Comparison of ENCODE assay signal across 7 mouse cellular contexts in genomic region chr17:29339170-29339768, GRCm38 (mm10). TPM values are rescaled to one million over a fixed set of nuclear protein-coding genes. Genes with fewer than 3 reads are reported as not detected.
A peak's percentile ranks its signal among the peaks of the same experiment; 100 is the strongest.
DNase-seq lines count a peak whose midpoint lies in the region; ATAC-seq and TF ChIP-seq lines count a peak whose summit lies in the region.

No protein-coding gene starts in this region.

- DNase-seq in lung, adult 2 months: peak; percentile 5
- DNase-seq in lung, adult 18-20 months: no peak
- DNase-seq in frontal cortex, postnatal 10 days (ENCODE audit: low spot score in 2 of 2): no peak

- no peaks in the 10 kb centered on the region for H3K27me3 ChIP-seq in forebrain, embryonic 16.5 days (replicated peaks; ENCODE audit: control insufficient read depth, insufficient read depth, low read length)
- no peaks in the 10 kb centered on the region for H3K27me3 ChIP-seq in intestine, postnatal 0 days (replicated peaks; ENCODE audit: control insufficient read depth, insufficient read depth, low read length)
- no peaks in the 10 kb centered on the region for H3K27me3 ChIP-seq in midbrain, embryonic 16.5 days (ENCODE audit: control insufficient read depth, insufficient read depth, low read depth, low read length)

- H3K36me3 ChIP-seq in forebrain, embryonic 16.5 days (ENCODE audit: control insufficient read depth, insufficient read depth): peaks cover 36% of the 10 kb centered on the region
- peaks cover 70% of the 10 kb centered on the region for H3K36me3 ChIP-seq in intestine, postnatal 0 days (ENCODE audit: control insufficient read depth, insufficient read depth)
- peaks cover 54% of the 10 kb centered on the region for H3K36me3 ChIP-seq in midbrain, embryonic 16.5 days (ENCODE audit: control insufficient read depth, insufficient read depth, low read length)

- no peaks in the 10 kb centered on the region for H3K9me3 ChIP-seq in forebrain, embryonic 16.5 days (ENCODE audit: control insufficient read depth, low read length)
- no peaks in the 10 kb centered on the region for H3K9me3 ChIP-seq in intestine, postnatal 0 days (ENCODE audit: control insufficient read depth)
- no peaks in the 10 kb centered on the region for H3K9me3 ChIP-seq in midbrain, embryonic 16.5 days (replicated peaks; ENCODE audit: control insufficient read depth, low read length, poor library complexity, severe bottlenecking)

- H3K4me1 ChIP-seq in lung, adult 2 months (ENCODE audit: control insufficient read depth, insufficient read depth, low read length): peaks cover 18% of the 10 kb centered on the region
- H3K4me1 ChIP-seq in forebrain, embryonic 16.5 days (replicated peaks; ENCODE audit: control insufficient read depth, insufficient read depth, low read length): peaks cover 44% of the 10 kb centered on the region
- 0 out of 2 replicates have a peak, but pooled peaks cover 5% of the 10 kb centered on the region for H3K4me1 ChIP-seq in intestine, postnatal 0 days (replicated peaks; ENCODE audit: control insufficient read depth, insufficient read depth, low read length)
- peaks cover 19% of the 10 kb centered on the region for H3K4me1 ChIP-seq in midbrain, embryonic 16.5 days (ENCODE audit: control insufficient read depth, insufficient read depth, low read length)

- peak overlapping the region; percentile 74 for H3K27ac ChIP-seq in forebrain, embryonic 16.5 days (ENCODE audit: low read length)
- peak overlapping the region; percentile 35; the same call in 1 of the 2 replicates for H3K27ac ChIP-seq in intestine, postnatal 0 days (ENCODE audit: low read depth, low read length)
- H3K27ac ChIP-seq in midbrain, embryonic 16.5 days (ENCODE audit: low read length): peak overlapping the region; percentile 35

- H3K4me2 ChIP-seq in forebrain, embryonic 16.5 days (ENCODE audit: low read length): no peak overlapping the region
- no peak overlapping the region for H3K4me2 ChIP-seq in intestine, postnatal 0 days (replicated peaks; ENCODE audit: low read depth)
- no peak overlapping the region for H3K4me2 ChIP-seq in midbrain, embryonic 16.5 days (ENCODE audit: low read length)

- WGBS in lung, adult 2 months: 43% methylated on average over 11 of the region's 11 CpGs
- WGBS in forebrain, embryonic 16.5 days: 70% methylated on average over 11 of the region's 11 CpGs
- WGBS in intestine, postnatal 0 days: 80% methylated on average over 11 of the region's 11 CpGs
- WGBS in midbrain, embryonic 16.5 days: 76% methylated on average over 11 of the region's 11 CpGs

- no peak for TF ChIP-seq CTCF in lung, adult 2 months (IDR thresholded peaks at IDR 0.05; ENCODE audit: insufficient read depth, low read length)
- no peak for TF ChIP-seq CTCF in intestine, postnatal 0 days (IDR thresholded peaks at IDR 0.05; ENCODE audit: low read depth)

- ATAC-seq in forebrain, embryonic 16.5 days: no peak; the same call in 1 of the 2 replicates
- no peak for ATAC-seq in intestine, postnatal 0 days
- no peak for ATAC-seq in midbrain, embryonic 16.5 days
- no peak for ATAC-seq in frontal cortex, adult (ENCODE audit: low TSS enrichment)

- no peak for TF ChIP-seq POLR2A in lung, adult 2 months (IDR thresholded peaks at IDR 0.05; ENCODE audit: borderline replicate concordance, extremely low read depth, low read depth, low read length)

- H3K9ac ChIP-seq in forebrain, embryonic 16.5 days (replicated peaks; ENCODE audit: low read depth, low read length): no peak overlapping the region; the same call in 1 of the 2 replicates
- no peak overlapping the region for H3K9ac ChIP-seq in intestine, postnatal 0 days (ENCODE audit: low read depth, low read length)
- no peak overlapping the region for H3K9ac ChIP-seq in midbrain, embryonic 16.5 days (ENCODE audit: low read depth, low read length)

- H3K4me3 ChIP-seq in lung, adult 2 months (replicated peaks; ENCODE audit: extremely low read depth, low read depth, low read length): no peak overlapping the region
- H3K4me3 ChIP-seq in forebrain, embryonic 16.5 days (replicated peaks; ENCODE audit: low read length): no peak overlapping the region
- no peak overlapping the region for H3K4me3 ChIP-seq in intestine, postnatal 0 days (ENCODE audit: low read depth, low read length)
- H3K4me3 ChIP-seq in midbrain, embryonic 16.5 days (ENCODE audit: low read depth, low read length): no peak overlapping the region

RNA-seq across cellular contexts. Expression of gene Mtch1, which starts 8.5 kb away (rescaled TPM):
- 413 and 456 TPM in 2 replicates for polyA plus RNA-seq in lung, adult 2 months (2012; rRNA removed)
- polyA plus RNA-seq in forebrain, embryonic 16.5 days (2015; fragmentation: Nextera tagmentation; extraction: Ambion mirVana): 417 and 434 TPM in 2 replicates
- polyA plus RNA-seq in intestine, postnatal 0 days (2015; fragmentation: Nextera tagmentation; extraction: Ambion mirVana): 139 and 143 TPM in 2 replicates
- 463 and 470 TPM in 2 replicates for polyA plus RNA-seq in midbrain, embryonic 16.5 days (2015; fragmentation: Nextera tagmentation; extraction: Ambion mirVana)

RNA-seq across cellular contexts. Expression of gene Fgd2, which starts 21.4 kb away (rescaled TPM):
- polyA plus RNA-seq in lung, adult 2 months (2012; rRNA removed): 44.3 and 53.7 TPM in 2 replicates
- polyA plus RNA-seq in forebrain, embryonic 16.5 days (2015; fragmentation: Nextera tagmentation; extraction: Ambion mirVana): 5.5 and 9.7 TPM in 2 replicates
- 4.9 and 6.0 TPM in 2 replicates for polyA plus RNA-seq in intestine, postnatal 0 days (2015; fragmentation: Nextera tagmentation; extraction: Ambion mirVana)
- 8.6 and 12.7 TPM in 2 replicates for polyA plus RNA-seq in midbrain, embryonic 16.5 days (2015; fragmentation: Nextera tagmentation; extraction: Ambion mirVana)

RNA-seq across cellular contexts. Expression of gene Pi16, which starts 21.8 kb away (rescaled TPM):
- 46.8 and 47.3 TPM in 2 replicates for polyA plus RNA-seq in lung, adult 2 months (2012; rRNA removed)
- 1.2 and 2.0 TPM in 2 replicates for polyA plus RNA-seq in forebrain, embryonic 16.5 days (2015; fragmentation: Nextera tagmentation; extraction: Ambion mirVana)
- 0.73 and 0.76 TPM in 2 replicates for polyA plus RNA-seq in intestine, postnatal 0 days (2015; fragmentation: Nextera tagmentation; extraction: Ambion mirVana)
- polyA plus RNA-seq in midbrain, embryonic 16.5 days (2015; fragmentation: Nextera tagmentation; extraction: Ambion mirVana): 3.3 and 4.4 TPM in 2 replicates
